Mouse (Mus musculus) forebrain, embryonic 11.5 days (tissue): Measurements from ENCODE around the gene E130114P18Rik. TPM values are rescaled to one million over a fixed set of nuclear protein-coding genes. Genes with fewer than 3 reads are reported as not detected.

Experiments
- ATAC-seq: fragments of 200-750 bp; cut with Nextera tagmentation; replicated peaks from 2 replicates; pipeline ENCODE4 v1.8.0; 2017; ENCODE audit warnings: moderate TSS enrichment; ENCODE audit not compliant: low FRiP score
- DNase-seq: peaks from one replicate; pipeline ENCODE4 v3.0.0-alpha.2; 2017; ENCODE audit warnings: low spot score
- H3K27ac ChIP-seq: fragments of 300-500 bp; sonication (generic); 2 replicates; pipeline ENCODE4 v1.5.1; 2014; ENCODE audit warnings: low read depth, low read length
- H3K27me3 ChIP-seq: fragments of 300-500 bp; sonication (generic); 2 replicates; pipeline ENCODE4 v1.6.1; 2014; ENCODE audit warnings: mild to moderate bottlenecking, low read length, mixed read lengths; ENCODE audit not compliant: control insufficient read depth, insufficient read depth
- H3K36me3 ChIP-seq: fragments of 300-500 bp; sonication (generic); 2 replicates; pipeline ENCODE4 v1.6.1; 2014; ENCODE audit warnings: mild to moderate bottlenecking, low read length, moderate library complexity, mixed read lengths; ENCODE audit not compliant: control insufficient read depth, insufficient read depth
- H3K4me1 ChIP-seq: fragments of 300-500 bp; sonication (generic); replicated peaks from 2 replicates; pipeline ENCODE4 v1.6.1; 2014; ENCODE audit warnings: low read length, mixed read lengths; ENCODE audit not compliant: control insufficient read depth, insufficient read depth
- H3K4me2 ChIP-seq: fragments of 300-500 bp; sonication (generic); 2 replicates; pipeline ENCODE4 v1.6.1; 2014; ENCODE audit warnings: low read depth, mild to moderate bottlenecking, low read length, moderate library complexity, mixed read lengths; ENCODE audit not compliant: severe bottlenecking
- H3K4me3 ChIP-seq: fragments of 300-500 bp; sonication (generic); 2 replicates; pipeline ENCODE4 v1.5.1; 2014; ENCODE audit warnings: low read depth, low read length
- H3K9ac ChIP-seq: fragments of 300-500 bp; sonication (generic); 2 replicates; pipeline ENCODE4 v1.6.1; 2014; ENCODE audit warnings: low read length
- H3K9me3 ChIP-seq: fragments of 300-500 bp; sonication (generic); 2 replicates; pipeline ENCODE4 v1.6.1; 2016; ENCODE audit warnings: low read length, mixed read lengths; ENCODE audit not compliant: control insufficient read depth
- WGBS: fragments of 180-500 bp; shearing (Covaris S2); extraction: QIAGEN DNeasy Blood & Tissue Kit; methylation state at CpG from one replicate; pipeline ENCODE4 v1.1.7; 2014; 5-methylcytosine and 5-hydroxymethylcytosine counted together
- polyA plus RNA-seq: library from polyadenylated mRNA; unstranded; fragments of >200 nt; fragmentation: Nextera tagmentation; extraction: Ambion mirVana; gene quantifications from 2 replicates; pipeline ENCODE4 v1.2.1, GENCODE M21; 2014

Gene E130114P18Rik
- polyA plus RNA-seq, 1 experiment from 2014 or later: 45.7 TPM

GRCm38 (mm10) chr4:97620409-97620808 lies 157.5 kb downstream of the E130114P18Rik start:
- Histone ChIP-seq H3K27me3 (no peaks in the 10 kb centered on the region), H3K27ac (no peak overlapping the region), H3K4me2 (no peak overlapping the region), H3K4me1 (0 out of 2 replicates have a peak, but pooled peaks cover 5% of the 10 kb centered on the region), H3K9ac (no peak overlapping the region), H3K9me3 (no peaks in the 10 kb centered on the region), H3K36me3 (no peaks in the 10 kb centered on the region), H3K4me3 (no peak overlapping the region)
- ATAC-seq (no peak), DNase-seq (no peak)
- WGBS: 91% methylated on average over 1 of the region's 1 CpGs

DNA sequence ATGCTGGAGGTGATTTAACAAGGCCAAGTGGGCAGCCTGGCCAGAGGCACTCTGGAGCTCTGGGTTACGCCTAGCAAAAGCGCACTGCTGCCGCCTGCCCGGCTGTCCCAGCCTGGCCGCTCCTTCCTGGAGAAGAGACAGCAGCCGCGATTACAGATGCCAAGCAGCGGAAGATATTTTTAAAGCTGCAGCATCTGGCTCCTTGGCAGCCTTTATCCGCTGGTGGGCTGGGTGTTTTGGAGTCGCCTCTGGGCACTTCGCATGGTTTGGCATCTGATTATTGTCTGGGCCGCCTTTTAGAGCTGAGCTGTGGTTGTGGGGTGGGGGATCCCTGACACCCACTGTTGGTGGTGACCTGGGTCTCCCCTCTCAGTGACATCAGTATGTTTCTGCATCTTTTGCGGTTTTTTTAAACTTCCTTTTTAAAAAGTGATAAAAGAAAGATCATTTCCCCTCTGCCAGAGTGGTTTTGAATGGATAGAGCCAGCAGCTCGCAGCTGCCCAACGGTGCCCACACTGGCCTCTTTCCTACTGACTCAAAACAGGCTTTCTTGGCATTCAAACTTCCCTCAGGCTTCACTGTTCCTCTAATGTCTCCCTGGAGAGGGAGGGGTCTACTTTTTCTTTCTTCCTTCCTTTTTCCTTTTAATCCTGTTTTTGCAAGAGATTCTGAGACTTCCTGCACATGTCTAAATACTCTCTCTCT lies 159.1 kb downstream of the E130114P18Rik start:
- no peaks in the 10 kb centered on the region for H3K36me3 ChIP-seq
- H3K4me2 ChIP-seq: no peak overlapping the region
- no peak overlapping the region; the same call in 1 of the 2 replicates for H3K9ac ChIP-seq
- 57% methylated on average over 15 of the region's 15 CpGs for WGBS
- H3K4me1 ChIP-seq: 0 out of 2 replicates have a peak, but pooled peaks cover 5% of the 10 kb centered on the region
- DNase-seq: no peak
- no peaks in the 10 kb centered on the region for H3K9me3 ChIP-seq
- H3K4me3 ChIP-seq: no peak overlapping the region
- peak; percentile 76 for ATAC-seq
- no peak overlapping the region for H3K27ac ChIP-seq
- H3K27me3 ChIP-seq: no peaks in the 10 kb centered on the region

GRCm38 (mm10) chr4:97615031-97615430 lies 162.8 kb downstream of the E130114P18Rik start:
- ATAC-seq (no peak), DNase-seq (no peak)
- no peaks in the 10 kb centered on the region for H3K9me3 ChIP-seq
- no peak overlapping the region for H3K27ac ChIP-seq
- 0 out of 2 replicates have a peak, but pooled peaks cover 5% of the 10 kb centered on the region for H3K4me1 ChIP-seq
- H3K9ac ChIP-seq: no peak overlapping the region
- H3K4me3 ChIP-seq: no peak overlapping the region
- 86% methylated on average over 3 of the region's 3 CpGs for WGBS
- H3K4me2 ChIP-seq: no peak overlapping the region
- no peaks in the 10 kb centered on the region for H3K27me3 ChIP-seq
- H3K36me3 ChIP-seq: no peaks in the 10 kb centered on the region

- no peaks in the 10 kb centered on the region for H3K27me3 ChIP-seq
- H3K27ac ChIP-seq: no peak overlapping the region
- no peak overlapping the region for H3K4me2 ChIP-seq
- DNase-seq: no peak
- no peaks in the 10 kb centered on the region for H3K36me3 ChIP-seq
- WGBS: 84% methylated on average over 11 of the region's 11 CpGs
- H3K4me1 ChIP-seq: peaks cover 4% of the 10 kb centered on the region
- ATAC-seq: no peak
- no peaks in the 10 kb centered on the region for H3K9me3 ChIP-seq
- no peak overlapping the region for H3K9ac ChIP-seq
- H3K4me3 ChIP-seq: no peak overlapping the region
These were observed 166.5 kb downstream of the E130114P18Rik start for GRCm38 (mm10) chr4:97611251-97611847.

DNA sequence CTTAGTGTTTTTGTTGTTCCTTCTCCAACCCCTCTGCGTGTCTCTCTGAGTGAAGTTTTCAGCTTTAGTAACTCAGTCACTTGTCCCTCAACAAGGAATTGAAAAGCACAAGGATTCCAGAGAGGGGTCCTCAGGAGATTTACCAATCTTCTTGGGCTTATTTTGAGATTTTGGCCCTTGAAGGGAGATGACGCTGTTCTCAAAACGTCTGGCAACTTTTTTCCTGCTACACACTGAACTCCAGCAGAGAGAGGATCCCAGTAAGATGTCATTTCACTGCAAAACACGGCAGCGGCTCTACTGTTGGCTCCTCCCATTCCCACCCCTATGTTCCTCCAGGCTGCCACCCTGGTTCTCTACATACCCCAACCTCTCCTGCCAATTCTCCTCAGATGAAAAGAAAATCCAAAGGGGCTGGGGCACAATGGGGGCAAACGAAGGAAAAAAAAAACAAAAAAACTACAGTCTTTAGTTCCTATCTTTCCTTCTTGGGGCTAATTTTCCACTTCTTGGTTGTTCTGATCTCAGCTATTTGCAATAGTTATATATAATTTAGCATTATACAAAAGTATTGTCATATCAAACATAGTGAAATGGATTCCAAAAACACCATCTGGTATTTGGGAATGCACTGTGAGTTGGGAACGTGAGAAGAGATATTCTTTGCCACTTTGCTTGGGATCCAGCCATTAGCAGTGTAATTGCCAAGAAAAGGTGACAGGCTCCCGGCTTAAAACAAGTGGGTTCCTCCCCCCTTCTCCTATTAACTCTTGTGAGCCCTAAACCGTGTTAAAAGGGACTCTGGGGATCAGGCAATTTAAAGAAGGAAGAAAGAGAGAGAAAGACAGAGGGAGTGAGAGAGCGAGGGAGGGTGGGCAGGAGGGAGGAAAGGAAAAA lies 167.8 kb downstream of the E130114P18Rik start:
- Histone ChIP-seq H3K36me3 (no peaks in the 10 kb centered on the region), H3K4me2 (no peak overlapping the region), H3K27me3 (no peaks in the 10 kb centered on the region), H3K9me3 (no peaks in the 10 kb centered on the region), H3K4me1 (peaks cover 4% of the 10 kb centered on the region), H3K9ac (no peak overlapping the region), H3K4me3 (no peak overlapping the region), H3K27ac (peak overlapping the region; percentile 25; the same call in 1 of the 2 replicates)
- ATAC-seq (peak; percentile 44), DNase-seq (no peak)
- 19% methylated on average over 10 of the region's 10 CpGs for WGBS

- WGBS: 81% methylated on average over 4 of the region's 4 CpGs
- Histone ChIP-seq H3K9me3 (no peaks in the 10 kb centered on the region), H3K27ac (peak overlapping the region; percentile 37), H3K9ac (no peak overlapping the region), H3K36me3 (no peaks in the 10 kb centered on the region), H3K4me1 (peaks cover 4% of the 10 kb centered on the region), H3K4me2 (no peak overlapping the region), H3K4me3 (no peak overlapping the region), H3K27me3 (no peaks in the 10 kb centered on the region)
- ATAC-seq (no peak), DNase-seq (no peak)
These were observed 168.5 kb downstream of the E130114P18Rik start for GRCm38 (mm10) chr4:97609329-97609728.

DNA sequence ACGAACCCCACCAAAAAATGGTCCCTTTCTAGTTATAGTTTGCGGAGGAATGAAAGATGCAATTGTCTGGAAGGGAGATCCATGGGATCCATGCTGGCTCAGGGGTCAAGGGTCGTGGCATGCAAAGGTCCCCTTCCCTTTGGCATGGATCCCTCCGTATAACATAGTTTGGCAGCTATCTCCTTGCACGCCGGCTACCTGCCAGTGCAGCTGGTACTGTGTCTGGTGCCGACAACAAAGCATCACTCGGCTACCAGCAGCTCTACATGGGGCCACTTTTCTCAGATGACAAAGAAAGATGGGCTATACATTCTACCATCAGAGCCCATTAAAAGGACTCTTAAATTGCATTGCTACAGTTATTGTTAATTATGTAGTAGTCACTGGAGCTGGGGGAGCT lies 169.2 kb downstream of the E130114P18Rik start:
- Histone ChIP-seq H3K4me1 (peaks cover 4% of the 10 kb centered on the region), H3K9ac (no peak overlapping the region), H3K9me3 (no peaks in the 10 kb centered on the region), H3K4me2 (no peak overlapping the region), H3K27me3 (no peaks in the 10 kb centered on the region), H3K27ac (peak overlapping the region; percentile 37), H3K36me3 (no peaks in the 10 kb centered on the region), H3K4me3 (no peak overlapping the region)
- ATAC-seq (no peak), DNase-seq (no peak)
- 47% methylated on average over 8 of the region's 8 CpGs for WGBS

DNA sequence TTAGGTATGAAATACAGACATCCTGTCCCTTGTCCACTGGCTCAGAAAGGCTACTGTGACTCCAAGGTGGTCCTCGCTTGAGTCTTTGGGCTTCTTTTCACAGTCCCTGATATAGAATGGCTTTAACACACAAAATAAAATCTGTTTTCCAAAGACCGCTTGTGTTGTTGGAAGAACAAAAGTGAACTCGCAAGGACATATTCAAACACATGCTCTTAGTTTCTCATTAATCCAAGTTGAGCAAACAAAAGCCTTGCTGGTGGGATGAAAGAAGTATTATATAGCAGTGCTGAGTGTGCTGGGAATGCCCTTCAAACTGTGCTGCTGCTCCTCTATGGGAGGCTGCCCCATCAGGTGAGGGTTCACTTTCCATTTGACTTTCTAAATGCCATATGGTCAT lies 169.7 kb downstream of the E130114P18Rik start:
- no peak overlapping the region for H3K4me2 ChIP-seq
- peaks cover 4% of the 10 kb centered on the region for H3K4me1 ChIP-seq
- no peaks in the 10 kb centered on the region for H3K36me3 ChIP-seq
- 23% methylated on average over 3 of the region's 3 CpGs for WGBS
- no peak for DNase-seq
- ATAC-seq: peak; percentile 45; the same call in 1 of the 2 replicates
- H3K4me3 ChIP-seq: no peak overlapping the region
- no peaks in the 10 kb centered on the region for H3K9me3 ChIP-seq
- H3K9ac ChIP-seq: no peak overlapping the region
- no peak overlapping the region for H3K27ac ChIP-seq
- H3K27me3 ChIP-seq: no peaks in the 10 kb centered on the region
